Mouse (Mus musculus) CD4-positive, CD25-positive, alpha-beta regulatory T cell, adult 4 months (primary cell): ENCODE data around the gene Tspan31. TPM values are rescaled to one million over a fixed set of nuclear protein-coding genes. Genes with fewer than 3 reads are reported as not detected.

Experiments used
- ATAC-seq: one replicate; pipeline ENCODE4 v1.8.0; 2017
- polyA plus RNA-seq, 2 experiments: library from polyadenylated mRNA; unstranded; fragments of 100-300 nt; shearing (Covaris generic); gene quantifications; one replicate each; pipeline ENCODE4 v1.2.1; 2017

Gene Tspan31
- polyA plus RNA-seq: 100 to 1,000 TPM in 1 of 2 experiments, 10 to 100 TPM in 1; 87.4 to 109 TPM

DNA sequence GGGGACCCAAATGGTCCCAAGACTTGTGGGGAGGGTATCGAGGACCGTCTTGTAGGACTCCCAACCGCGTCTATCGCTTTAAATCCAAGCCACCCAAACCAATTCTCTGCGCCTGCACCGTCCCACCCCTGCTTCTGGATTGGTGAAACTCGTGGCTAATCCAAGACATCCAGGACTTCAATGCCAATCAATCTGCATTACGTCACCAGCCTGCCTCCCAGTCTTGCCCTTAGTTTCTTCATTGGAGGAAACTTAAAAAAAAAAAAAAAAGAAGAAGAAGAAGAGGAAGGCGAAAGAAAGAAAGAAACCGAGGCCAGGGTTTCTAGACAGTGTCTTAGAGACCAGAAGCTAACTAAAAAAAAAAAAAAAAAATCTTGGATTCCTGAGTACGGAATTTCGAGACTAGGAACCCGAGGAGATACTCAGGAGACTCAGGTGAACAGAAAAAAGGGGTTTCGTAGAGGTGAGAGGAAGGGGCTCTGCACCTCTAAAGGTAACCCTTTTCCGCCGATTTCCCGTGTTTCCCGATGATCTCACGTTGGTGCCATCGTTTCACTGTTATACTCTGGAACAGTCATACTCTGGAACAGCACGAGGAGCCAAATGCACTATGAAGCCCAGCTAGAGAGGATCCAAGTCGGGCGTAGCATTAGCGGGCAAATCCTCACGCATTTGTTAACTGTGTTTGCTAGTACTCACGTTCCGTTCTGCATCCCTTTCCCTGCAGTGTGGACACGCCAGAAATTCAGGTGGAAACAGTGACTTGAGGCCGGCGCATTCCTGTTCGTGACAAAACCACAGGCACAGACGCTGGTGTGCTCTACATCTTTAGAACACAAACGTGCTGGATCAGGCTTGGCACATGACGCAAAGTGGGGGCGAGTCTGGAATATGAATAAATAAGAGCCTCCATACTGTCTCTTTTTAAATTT, at the start of gene Tspan31:
Tspan31 (minus strand) TSS at position 75 of the 932 bp plus-strand sequence.
- ATAC-seq: peak; percentile 77

DNA sequence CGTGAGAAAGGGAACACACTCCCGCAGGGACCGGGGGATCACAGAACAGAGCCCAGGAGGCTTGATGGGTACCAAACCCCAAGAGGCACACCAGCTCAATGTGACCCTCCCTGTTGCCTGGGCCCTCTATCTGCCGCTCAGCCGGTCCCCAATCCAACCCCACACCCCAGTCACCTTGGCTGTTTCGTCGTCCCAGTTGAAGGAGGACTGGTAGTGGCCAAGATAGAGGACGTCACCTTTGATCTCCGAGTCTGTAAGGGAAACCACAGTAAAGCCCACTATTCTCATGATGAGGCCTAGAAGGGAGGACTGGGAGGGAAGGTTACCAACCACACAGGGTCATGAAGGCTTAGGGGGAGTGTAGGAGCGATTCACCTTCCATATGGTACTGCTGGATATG, 49.2 kb upstream of the Tspan31 start:
- ATAC-seq: no peak

DNA sequence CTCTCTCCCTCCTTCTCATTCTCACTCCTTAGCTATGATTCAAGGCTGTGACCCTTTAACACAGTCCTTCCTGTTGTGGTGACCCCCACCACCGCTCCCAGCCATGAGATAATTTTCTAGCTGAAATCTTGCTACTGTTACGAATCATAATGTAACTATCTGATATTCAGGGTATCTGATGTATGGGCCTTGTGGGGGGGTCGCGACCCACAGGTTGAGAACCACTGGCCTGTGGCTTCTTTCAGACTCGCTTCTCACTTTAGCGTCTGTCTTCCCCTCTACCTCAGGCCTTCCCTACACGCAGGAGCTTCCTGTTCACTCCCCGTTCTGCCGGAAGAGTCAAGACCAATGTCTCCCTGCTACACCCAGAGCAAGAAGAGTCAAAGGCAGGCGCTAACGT, 48.4 kb upstream of the Tspan31 start:
- no peak for ATAC-seq

DNA sequence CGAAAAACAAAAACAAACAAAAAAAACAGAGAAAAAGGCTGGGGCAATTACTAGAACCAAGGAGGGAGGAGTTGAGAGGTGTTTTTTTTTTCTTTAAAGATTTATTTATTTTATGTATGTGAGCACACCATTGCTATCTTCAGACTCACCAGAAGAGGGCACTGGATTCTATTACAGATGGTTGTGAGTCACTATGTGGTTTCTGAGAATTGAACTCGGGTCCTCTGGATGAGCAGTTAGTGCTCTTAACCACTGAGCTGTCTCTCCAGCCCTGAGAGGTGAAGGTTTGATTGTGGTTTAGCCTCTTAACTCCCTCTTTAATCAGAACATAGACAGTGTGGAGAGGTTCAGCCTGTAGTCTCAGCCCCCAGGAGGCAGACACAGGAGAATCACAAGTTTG, 45.0 kb upstream of the Tspan31 start:
- ATAC-seq: peak; percentile 60

DNA sequence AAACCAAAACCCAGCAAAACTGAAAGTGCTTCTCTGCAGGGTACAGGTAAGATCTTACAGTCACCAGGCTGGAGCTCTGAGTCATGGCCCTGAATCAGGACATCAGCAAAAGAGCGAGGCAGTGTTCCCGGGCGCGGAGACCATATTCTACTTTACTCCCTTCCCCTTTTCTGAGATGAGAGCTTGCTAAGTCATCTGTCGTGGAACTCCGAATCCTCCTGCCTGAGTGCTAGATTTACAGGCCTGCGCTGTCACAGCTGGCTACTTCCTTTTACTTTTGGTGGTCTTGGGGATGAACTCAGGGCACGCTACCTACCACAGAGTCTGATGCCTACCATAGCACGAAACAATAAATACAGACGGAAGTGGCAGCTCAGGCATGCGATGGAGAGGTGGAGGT, 44.3 kb upstream of the Tspan31 start:
- no peak for ATAC-seq

DNA sequence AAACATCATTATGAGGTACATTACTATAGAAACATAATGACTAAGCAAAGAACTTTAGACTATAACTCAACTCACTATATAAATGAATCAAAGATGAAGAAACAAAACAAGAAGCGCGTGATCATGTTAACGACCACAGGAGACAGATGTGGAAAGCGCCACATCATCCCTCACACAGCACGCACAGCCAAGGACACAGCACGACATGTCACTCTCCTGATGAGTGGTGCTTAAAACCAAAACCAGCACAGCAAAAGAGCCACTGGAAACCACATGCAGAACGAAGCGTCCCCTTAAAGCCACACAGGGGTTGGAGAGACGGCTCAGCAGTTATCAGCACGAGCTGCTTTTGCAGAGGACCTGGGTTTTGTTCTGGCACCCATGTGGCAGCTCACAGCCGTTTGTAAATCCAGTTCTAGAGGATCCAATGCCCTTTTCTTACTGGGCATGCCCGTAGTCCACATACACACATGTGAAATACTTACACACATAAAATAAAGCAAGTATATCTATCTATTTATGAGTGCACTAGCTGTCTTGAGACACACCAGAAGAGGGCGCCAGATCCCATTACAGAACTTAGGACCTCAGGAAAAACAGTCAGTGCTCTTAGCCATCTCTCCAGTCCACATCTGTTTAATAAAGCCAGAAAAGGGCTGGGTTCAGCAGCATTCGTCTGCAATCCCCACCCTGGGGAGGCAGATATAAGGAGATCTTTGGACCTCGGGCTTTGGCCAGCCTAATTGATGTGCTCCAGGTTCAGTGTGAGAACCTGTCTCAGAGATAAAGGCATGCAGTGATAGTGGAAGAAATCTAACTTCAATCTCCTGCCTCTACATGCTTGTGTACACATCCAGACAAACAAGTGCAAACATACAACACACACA, 41.2 kb upstream of the Tspan31 start:
- no peak for ATAC-seq

DNA sequence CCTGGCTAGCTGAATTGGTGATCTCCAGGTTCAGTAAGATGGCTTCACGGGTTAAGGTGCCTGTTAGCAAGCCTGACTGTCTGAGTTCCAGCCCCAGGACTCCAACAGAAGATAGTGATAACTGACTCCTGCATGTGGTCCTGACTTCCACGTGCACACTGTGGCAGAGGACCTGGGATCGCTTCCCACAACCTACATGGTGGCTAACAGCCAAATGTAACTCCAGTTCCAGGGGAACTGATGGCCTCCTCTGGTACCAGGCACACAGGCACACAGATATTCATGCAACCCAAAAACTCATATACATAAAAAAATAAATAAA, 38.2 kb upstream of the Tspan31 start:
- ATAC-seq: no peak

DNA sequence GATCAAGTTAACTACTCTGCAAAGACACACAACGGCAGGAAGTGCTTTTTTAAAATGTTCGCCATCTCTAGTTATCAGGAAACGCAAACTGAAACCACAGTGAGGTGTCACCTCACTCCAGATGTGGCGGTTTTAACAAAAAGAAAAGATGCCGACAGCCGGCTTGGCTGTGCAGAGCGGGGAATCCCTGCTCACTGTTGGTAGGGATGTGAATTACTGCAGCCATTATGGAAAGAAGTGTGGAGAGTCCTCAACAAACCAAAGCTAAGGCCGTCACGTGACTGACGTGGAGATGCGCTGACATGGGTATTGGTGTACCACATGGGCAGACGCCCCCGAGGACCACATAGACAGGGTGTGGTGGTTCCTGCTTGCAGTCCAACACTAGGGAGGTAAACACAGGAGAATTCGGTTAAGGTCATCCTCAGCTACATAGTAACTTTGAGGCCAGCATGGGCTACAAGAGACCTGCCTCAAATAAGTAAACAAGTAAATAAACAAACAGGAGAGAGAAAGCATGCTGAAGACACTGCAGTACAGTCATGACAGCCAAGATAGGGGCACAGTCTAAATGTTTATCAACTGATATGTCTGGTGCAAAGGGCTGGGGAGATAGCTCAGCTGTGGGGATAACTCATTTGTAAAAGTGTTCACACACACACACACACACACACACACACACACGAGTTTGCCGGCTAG, 37.6 kb upstream of the Tspan31 start:
- ATAC-seq: peak; percentile 84

DNA sequence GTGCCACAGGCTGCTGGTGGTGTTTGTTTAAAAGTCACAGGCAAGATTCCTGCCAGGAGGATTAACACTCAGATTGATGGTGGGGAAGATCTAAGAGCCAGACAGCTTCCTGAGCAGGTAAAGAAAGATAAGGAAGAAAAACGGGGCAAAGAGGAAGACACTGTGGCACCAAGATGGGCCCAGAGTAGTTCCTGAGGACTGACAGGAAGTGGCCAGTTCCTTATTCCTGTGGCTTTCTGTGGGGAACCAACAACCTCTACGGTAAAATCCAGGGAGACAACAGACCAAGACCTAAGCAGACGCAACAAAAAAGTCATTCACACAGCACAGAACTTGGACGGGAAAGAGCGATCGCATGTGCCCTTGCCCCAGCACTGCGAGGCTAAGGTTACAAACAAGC, 33.6 kb upstream of the Tspan31 start:
- no peak for ATAC-seq

DNA sequence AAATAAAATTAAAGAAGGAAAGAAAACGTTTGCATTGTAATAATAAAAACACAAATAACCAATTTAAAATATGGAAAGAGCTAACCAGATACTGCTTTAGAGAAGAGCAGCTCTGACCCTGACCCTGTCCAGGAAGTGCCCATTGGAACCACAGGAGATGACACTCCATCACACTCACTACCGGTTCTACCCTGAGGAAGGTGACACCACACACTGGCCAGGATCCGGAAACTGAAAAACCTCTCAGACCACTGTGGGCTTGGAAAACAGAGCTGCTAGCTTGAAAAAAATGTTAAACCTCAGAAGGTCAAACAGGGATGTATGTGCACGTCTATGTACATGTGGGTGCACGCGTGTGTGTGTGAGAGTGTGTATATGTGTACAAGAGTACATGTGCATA, 31.1 kb upstream of the Tspan31 start:
- no peak for ATAC-seq

DNA sequence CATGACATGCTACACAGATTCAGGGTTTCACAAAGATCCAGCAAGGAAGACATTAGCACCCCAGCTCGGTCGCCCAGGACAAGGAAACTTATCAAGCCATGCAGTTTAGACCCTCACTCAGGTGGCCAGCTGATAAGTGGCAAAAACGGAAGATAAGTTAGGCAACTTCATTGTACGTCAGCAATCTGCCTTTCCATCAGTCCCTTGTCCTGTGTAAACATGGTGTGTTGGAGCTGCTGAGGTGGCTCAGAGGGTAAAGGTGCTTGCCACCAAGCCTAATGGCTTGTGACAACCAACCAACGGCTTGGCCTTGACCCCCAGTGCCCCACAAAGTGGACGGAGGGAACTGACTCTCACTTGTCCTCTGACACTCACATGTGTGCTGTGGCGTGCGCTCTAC, 30.4 kb upstream of the Tspan31 start:
- no peak for ATAC-seq

DNA sequence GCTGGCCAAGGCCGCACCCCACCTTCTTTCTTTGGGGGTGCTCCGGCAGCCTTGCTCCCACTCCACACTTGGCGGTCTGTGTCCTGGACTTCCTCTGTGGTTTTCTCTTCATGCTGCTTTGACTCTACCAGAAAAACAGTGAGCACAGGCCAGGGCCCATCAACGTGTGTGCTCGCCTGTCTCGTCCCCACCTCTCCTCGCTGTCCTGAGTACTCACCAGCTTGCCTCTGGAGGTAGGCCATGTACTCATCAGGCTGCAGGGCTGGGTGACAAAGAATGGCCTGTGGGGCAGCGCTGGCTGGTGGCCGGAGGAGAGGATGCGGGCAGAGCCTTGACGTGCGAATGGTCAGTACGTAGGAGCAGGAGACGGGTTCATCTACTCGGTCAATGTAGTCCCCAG, 29.8 kb upstream of the Tspan31 start:
- no peak for ATAC-seq

DNA sequence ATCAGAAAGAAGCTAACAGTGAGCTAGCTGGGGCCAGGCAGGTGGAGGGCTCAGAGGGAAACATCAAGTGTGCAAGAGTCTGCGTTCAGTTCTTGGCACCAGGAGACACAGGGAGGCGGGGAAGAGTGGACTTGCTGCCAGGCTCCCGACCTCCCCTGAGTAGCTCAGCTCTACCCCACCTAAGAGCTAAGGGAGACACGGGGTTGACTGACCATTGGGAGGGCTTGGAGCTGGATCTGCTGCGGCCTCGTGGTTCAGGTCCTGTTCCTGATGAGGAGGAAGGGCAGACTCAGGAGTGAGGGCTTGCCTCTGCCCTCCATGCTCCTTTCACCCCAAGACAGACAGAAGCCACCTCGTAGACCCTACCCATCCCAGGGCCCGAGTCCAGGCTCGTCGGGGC, 29.1 kb upstream of the Tspan31 start:
- ATAC-seq: no peak

DNA sequence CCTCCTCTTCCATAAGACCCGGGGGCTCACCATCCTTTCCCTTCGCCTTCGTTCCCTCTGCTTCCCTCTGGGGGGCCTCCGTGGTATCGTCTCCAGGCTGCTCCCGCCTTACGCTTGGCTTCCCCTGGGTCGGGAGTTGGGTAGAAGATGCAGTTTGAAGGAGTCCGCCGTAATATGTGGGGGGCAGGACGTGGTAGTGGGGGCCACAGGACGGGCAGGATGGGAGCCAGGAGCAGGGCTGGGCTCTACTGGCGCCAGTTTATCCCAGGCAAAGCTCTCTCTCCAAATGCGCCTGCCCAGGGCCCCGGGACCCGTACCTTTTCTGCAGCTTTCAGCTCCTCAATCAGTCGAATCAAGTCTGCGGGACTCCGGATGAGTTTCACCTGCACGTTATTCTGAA, 28.4 kb upstream of the Tspan31 start:
- ATAC-seq: no peak

DNA sequence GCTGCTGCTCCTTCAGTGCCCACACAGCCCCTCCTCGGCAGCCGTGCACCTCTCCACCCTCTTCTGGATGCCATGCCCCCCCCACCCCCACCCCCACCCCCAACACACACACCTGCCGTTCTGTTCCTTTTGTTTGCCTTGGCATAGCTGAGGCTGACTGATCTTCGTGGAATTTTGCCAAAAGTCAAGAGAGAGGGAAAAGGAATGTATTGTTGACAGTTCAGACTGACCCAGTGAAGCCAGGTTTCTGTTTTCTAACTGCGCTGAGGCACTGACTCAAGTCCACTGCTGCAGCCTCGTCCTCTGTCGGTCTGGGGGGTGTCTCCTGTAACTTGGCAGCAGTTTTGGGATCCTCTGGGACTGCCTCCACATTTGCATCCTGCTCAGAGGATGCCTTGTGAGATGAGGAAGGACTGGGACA, 24.3 kb upstream of the Tspan31 start:
- no peak for ATAC-seq

DNA sequence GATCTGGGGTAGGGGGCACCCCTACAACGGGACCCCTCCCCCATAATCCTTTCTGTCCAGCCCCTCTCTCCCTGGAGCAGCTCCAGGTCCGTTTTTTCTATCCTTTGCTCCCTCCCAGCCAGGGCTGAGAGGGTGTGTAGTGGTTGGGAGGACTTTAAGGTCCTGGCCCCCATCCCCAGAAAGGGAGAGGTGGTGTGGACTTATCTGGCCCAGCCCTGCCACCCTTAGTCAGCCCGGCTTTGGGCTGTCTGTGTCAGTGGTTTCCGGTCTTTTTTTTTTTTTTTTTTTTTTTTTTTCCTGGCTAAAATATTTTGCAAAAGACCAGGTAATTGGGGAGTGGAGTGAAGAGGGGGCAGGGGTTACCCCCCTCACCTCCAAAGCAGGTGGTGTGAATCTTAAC, 22.7 kb upstream of the Tspan31 start:
- ATAC-seq: no peak

DNA sequence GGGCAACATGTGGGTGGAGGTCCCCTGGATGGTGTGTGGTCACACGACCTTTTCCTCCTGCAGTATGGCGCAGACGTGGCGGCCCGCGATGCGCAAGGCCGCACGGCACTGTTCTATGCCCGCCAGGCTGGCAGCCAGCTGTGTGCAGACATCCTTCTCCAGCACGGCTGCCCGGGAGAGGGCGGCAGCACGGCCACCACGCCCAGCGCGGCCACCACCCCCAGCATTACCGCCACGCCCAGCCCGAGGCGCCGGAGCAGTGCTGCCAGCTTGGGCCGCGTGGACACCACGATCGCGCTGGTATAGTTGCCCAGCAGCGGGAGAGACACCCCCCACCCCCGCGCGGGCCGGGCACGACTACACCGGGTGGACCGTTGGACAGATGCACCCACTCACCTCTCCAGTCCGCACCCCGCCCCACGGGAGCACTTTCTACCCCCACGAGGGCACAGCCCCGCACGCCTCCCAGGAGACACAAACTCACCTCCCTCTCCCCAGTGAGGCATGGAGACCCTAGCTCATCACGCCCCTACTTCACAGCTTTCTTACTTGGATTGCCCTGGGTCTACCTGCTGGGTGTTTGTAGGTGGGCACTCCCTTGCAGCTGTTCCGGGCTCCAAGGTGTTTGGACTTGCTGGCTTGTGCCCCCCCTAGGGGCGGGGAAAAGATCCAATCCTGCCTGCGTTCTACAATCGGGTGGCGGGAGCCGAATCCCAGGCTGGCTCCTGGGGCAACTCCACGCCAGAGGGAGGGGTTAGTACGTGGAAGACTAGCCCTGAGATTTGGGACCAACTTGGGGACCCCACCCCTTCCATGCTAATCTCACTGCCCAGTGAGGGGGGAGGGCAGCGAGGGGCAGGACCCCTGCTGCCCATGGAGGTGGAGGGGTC, 21.7 kb upstream of the Tspan31 start:
- no peak for ATAC-seq

DNA sequence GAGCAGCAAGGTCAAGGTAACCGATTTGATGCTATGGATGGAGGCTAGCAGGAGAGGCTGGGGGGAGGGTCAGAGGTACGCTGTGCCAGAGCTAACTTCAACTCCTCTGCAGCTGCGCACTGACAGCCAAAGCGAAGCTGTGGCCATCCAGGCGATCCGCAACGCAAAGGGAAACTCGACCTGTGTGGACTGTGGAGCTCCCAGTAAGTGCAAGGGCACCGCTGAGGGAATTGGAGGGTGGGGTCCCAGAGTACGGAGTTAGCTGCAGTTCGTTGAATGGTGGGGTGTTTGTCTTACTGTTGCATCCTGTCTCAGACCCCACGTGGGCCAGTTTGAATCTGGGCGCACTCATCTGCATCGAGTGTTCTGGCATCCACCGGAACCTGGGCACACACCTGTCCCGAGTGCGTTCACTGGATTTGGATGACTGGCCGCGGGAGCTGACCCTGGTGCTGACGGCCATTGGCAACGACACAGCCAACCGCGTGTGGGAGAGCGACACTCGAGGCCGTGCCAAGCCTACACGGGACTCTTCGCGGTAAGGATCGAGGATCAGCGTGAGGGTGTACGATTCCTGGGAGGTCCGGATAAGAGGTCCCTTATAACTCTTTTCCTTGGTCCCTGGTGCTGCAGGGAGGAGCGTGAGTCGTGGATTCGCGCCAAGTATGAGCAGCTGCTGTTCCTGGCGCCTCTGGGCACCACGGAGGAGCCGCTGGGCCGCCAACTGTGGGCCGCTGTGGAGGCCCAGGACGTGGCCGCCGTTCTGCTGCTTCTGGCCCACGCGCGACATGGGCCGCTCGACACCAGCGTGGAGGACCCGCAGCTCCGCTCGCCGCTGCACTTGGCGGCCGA, 20.7 kb upstream of the Tspan31 start:
- ATAC-seq: no peak

DNA sequence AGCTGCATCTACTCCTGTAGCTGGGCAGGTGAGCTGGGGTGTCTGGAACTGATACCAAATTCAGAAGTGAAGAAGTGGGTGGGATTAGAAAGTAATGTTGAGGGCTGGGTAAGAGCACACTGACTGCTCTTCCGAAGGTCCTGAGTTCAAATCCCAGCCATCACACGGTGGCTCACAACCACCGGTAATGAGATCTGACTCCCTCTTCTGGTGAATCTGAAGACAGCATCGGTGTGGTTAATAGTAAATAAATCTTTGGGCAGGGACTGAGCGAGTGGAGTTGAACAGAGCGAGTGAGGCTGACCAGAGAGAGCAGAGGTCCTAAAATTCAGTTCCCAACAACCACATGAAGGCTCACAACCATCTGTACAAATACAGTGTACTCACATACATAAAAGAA, 15.6 kb upstream of the Tspan31 start:
- no peak for ATAC-seq

DNA sequence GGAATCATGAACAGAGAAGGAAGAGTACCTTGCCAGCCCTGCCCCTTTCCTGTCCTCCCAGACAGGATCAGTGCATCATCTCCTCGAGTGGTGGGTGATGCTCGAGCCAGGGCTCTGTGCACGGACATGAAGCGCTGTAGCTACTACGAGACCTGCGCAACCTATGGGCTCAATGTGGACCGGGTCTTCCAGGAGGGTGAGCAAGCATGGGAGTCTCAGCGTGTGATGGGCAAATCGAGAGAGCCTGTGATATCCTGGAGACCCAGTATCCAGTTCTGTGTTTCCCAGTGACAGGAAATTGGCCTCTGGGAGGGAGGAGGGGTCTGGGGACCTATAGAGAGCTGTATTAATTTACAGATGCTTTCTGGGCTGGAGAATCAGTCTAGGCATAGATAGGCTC, 15.0 kb upstream of the Tspan31 start:
- ATAC-seq: no peak

DNA sequence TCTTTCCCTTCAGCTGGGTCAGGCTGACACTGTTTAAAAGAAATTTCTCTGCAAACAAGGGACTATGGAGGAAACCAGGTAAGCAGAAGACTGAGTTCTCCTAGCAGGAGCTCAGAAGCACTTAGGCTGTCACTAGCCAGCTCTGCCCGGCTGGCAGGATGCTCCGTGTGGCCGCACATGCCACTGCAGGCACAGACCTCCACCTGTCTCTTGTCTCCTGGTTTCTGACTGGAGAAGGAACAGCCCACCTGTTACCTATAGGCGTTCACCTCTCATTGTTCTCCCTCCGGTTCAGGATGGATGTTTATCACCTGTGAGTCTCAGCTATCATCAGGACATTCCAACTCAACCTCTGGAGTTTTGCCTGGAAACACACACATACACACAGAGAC, 13.8 kb upstream of the Tspan31 start:
- ATAC-seq: no peak
